Mouse (Mus musculus) liver, embryonic 11.5 days (tissue): ENCODE results near the gene Gk5. TPM values are rescaled to one million over a fixed set of nuclear protein-coding genes. Genes with fewer than 3 reads are reported as not detected.
"Not testable (repeated sequence)": the region's sequence is repeated elsewhere in the genome, so short reads cannot be mapped to it uniquely, and the experiment has no call there.

Source experiments
- ATAC-seq: fragments of 200-750 bp; cut with Nextera tagmentation; replicated peaks from 2 replicates; pipeline ENCODE4 v1.8.0; 2017; ENCODE audit warnings: moderate number of reproducible peaks, mild to moderate bottlenecking, moderate TSS enrichment, moderate library complexity; ENCODE audit not compliant: low FRiP score
- DNase-seq: peaks from one replicate; pipeline ENCODE4 v3.0.0-alpha.2; 2017; ENCODE audit warnings: low spot score
- H3K27ac ChIP-seq: fragments of 300-500 bp; sonication (generic); 2 replicates; pipeline ENCODE4 v1.5.1; 2014; ENCODE audit warnings: mild to moderate bottlenecking, low read depth, low read length, control low read depth
- H3K27me3 ChIP-seq: fragments of 300-500 bp; sonication (generic); replicated peaks from 2 replicates; pipeline ENCODE4 v1.6.1; 2014; ENCODE audit warnings: low read length, mixed read lengths; ENCODE audit not compliant: control insufficient read depth, insufficient read depth
- H3K36me3 ChIP-seq: fragments of 300-500 bp; sonication (generic); 2 replicates; pipeline ENCODE4 v1.6.1; 2014; ENCODE audit warnings: mild to moderate bottlenecking, low read length, moderate library complexity, mixed read lengths; ENCODE audit not compliant: control insufficient read depth, insufficient read depth
- H3K4me1 ChIP-seq: fragments of 300-500 bp; sonication (generic); replicated peaks from 2 replicates; pipeline ENCODE4 v1.6.1; 2014; ENCODE audit warnings: low read length, mixed read lengths; ENCODE audit not compliant: control insufficient read depth, insufficient read depth
- H3K4me2 ChIP-seq: fragments of 300-500 bp; sonication (generic); 2 replicates; pipeline ENCODE4 v1.6.1; 2014; ENCODE audit warnings: mild to moderate bottlenecking, control low read depth, moderate library complexity
- H3K4me3 ChIP-seq: fragments of 300-500 bp; sonication (generic); 2 replicates; pipeline ENCODE4 v1.5.1; 2014; ENCODE audit warnings: low read depth, low read length, control low read depth
- H3K9ac ChIP-seq: fragments of 300-500 bp; sonication (generic); 2 replicates; pipeline ENCODE4 v1.6.1; 2014; ENCODE audit warnings: low read depth, low read length, control low read depth
- H3K9me3 ChIP-seq: fragments of 300-500 bp; sonication (generic); 2 replicates; pipeline ENCODE4 v1.6.1; 2016; ENCODE audit warnings: low read length, inconsistent platforms, mixed read lengths; ENCODE audit not compliant: control insufficient read depth
- WGBS: fragments of 180-500 bp; shearing (Covaris S2); extraction: QIAGEN DNeasy Blood & Tissue Kit; methylation state at CpG from one replicate; pipeline ENCODE4 v1.1.7; 2014; 5-methylcytosine and 5-hydroxymethylcytosine counted together
- polyA plus RNA-seq: library from polyadenylated mRNA; unstranded; fragments of >200 nt; fragmentation: Nextera tagmentation; extraction: Ambion mirVana; gene quantifications from 2 replicates; pipeline ENCODE4 v1.2.1, GENCODE M21; 2014

The Gk5 gene
- polyA plus RNA-seq, 1 experiment from 2014 or later, result 3.1 TPM

DNA sequence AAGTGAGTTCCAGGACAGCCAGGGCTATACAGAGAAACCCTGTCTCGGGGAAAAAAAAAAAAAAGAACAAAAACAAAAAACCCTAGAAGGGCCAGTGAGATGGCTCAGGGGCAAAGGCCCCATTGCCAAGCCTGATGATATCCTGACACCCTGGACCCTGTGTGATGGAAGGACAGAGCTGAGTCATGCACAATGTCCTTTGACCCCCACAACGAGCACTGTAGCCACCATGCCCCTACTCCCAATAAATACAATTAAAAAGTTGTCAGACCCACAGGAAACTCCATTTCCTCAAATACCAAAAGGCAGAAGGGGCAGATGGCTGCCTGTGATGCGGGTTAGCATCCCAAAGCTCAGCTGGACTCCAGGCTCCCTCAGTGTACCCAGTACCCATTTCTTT is 39.9 kb downstream of the Gk5 start:
- 69% methylated on average over 3 of the region's 3 CpGs for WGBS
- Histone ChIP-seq H3K4me2 (no peak overlapping the region), H3K4me3 (no peak overlapping the region), H3K36me3 (no peaks in the 10 kb centered on the region), H3K27me3 (no peaks in the 10 kb centered on the region), H3K9me3 (no peaks in the 10 kb centered on the region), H3K27ac (no peak overlapping the region), H3K4me1 (0 out of 2 replicates have a peak, but pooled peaks cover 2% of the 10 kb centered on the region), H3K9ac (no peak overlapping the region)
- DNase-seq (no peak), ATAC-seq (no peak)

DNA sequence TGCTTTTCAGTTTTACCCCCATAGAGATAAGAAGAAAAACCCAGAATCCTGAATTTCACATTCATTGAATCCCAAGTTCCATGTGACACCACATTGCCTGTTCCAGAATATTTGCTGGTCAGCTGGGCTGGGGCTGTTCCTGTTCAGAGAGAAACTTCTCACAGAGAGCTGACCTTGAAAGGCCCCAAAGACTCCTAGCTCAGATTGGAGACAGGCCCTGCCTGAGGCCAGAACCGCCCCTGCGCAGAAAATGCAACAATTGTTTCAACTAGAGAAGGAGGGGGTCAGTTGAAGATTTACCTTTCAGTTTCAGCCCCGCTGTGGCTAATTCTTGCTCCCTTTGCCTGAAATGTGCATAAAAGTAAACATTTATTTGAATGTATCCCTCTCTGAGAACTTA is 41.6 kb downstream of the Gk5 start:
- WGBS, result 77% methylated on average over 3 of the region's 3 CpGs
- no peak for DNase-seq

DNA sequence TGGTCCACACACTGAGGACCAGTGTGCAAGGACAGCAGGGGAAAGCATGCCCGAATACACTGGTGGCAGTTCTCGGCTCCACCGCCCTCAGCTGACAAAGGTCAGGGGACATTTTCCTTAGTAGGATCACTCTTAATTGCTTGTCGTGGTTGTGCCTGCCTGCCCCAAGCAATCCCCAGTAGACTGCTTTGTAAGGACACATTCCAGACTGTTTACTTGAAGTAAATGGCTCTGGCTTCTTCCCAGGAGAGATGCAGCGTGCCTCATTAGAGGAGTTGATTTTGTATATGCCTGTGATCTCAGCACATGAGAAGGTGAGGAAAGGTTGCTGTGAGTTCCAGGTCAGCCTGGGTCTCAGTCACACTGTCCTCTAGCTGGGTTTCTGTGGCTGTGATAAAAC is 43.3 kb downstream of the Gk5 start:
- WGBS, result 79% methylated on average over 5 of the region's 5 CpGs
- H3K9me3 ChIP-seq, result no peaks in the 10 kb centered on the region
- H3K27me3 ChIP-seq, result no peaks in the 10 kb centered on the region
- no peak overlapping the region for H3K27ac ChIP-seq
- H3K4me2 ChIP-seq, result no peak overlapping the region
- H3K4me1 ChIP-seq, result 0 out of 2 replicates have a peak, but pooled peaks cover 2% of the 10 kb centered on the region
- H3K9ac ChIP-seq, result no peak overlapping the region
- H3K4me3 ChIP-seq, result no peak overlapping the region
- DNase-seq (no peak), ATAC-seq (no peak)
- H3K36me3 ChIP-seq, result no peaks in the 10 kb centered on the region

More for the DNA sequence above, 41.6 kb downstream of the Gk5 start:
- Histone ChIP-seq H3K4me1 (0 out of 2 replicates have a peak, but pooled peaks cover 2% of the 10 kb centered on the region), H3K27ac (no peak overlapping the region), H3K4me2 (no peak overlapping the region), H3K9ac (no peak overlapping the region), H3K4me3 (no peak overlapping the region), H3K36me3 (no peaks in the 10 kb centered on the region), H3K27me3 (no peaks in the 10 kb centered on the region), H3K9me3 (no peaks in the 10 kb centered on the region)
- no peak for ATAC-seq

DNA sequence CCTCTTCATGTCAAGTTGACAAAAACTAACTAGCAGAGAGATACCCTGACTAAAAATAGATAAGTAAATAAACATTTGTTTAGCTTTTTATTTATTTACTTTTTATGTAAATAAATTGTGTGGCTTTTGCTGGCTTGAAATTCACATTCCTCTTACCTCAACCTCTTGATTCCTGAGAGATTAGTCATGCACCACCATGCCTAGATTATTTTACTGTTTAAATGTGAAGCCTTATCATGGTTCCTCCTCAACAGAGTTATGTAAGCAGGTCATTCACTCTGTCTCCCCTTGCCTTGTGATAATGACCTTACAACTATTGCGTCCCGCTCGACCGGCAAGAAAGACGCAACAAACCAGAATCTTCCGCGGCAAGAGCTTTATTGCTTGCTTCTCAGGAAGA is 44.3 kb downstream of the Gk5 start:
- H3K4me1 ChIP-seq, result no peaks in the 10 kb centered on the region
- H3K36me3 ChIP-seq, result no peaks in the 10 kb centered on the region
- no peaks in the 10 kb centered on the region for H3K27me3 ChIP-seq
- H3K4me3 ChIP-seq, result no peak overlapping the region
- ATAC-seq (no peak), DNase-seq (no peak)
- no peak overlapping the region for H3K27ac ChIP-seq
- H3K4me2 ChIP-seq, result no peak overlapping the region
- H3K9ac ChIP-seq, result no peak overlapping the region
- 99% methylated on average over 7 of the region's 7 CpGs for WGBS
- no peaks in the 10 kb centered on the region for H3K9me3 ChIP-seq

DNA sequence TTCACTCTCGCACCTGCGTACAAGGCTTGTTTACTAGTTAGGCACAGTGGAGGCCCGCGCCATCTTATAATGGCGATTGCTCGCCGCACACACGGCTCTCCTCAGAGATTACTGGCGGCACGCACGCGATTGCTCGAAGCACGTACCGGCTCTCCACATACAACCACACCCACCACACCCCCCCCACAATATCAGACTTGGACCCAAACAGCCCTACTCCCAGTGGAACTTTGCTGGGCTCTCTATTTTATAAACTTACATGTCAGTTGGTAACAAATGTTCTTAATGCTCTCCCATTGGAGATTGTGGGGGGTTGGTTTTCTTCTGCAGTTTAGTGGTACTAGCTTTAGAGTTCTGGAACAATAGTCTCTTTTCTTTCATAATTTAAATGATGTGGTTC is 44.8 kb downstream of the Gk5 start:
- WGBS, result 94% methylated on average over 13 of the region's 15 CpGs
- H3K27me3 ChIP-seq, ATAC-seq: not testable (repeated sequence)

DNA sequence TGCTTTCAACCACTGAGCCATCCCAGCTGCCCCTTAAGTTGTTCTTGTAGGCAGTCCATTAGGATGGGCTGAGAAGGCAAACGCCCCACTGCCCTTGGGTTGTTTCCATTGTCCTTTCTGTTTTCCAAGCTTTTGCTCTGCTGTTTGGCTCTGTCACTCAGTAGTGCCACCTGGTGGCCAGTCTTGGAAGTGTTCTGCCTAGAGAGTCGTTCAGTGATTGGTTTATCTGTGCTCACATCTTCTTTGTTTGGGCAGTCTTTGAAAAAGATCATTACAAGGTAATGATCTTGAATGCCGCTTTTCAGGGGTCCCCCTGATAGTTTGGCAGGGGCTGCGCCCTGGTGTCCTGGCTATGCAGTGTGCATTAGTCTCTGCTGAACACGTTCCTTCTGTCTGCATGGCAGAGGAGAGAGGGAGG is 48.0 kb downstream of the Gk5 start:
- Histone ChIP-seq H3K4me1 (no peaks in the 10 kb centered on the region), H3K27ac (no peak overlapping the region), H3K4me3 (no peak overlapping the region), H3K9ac (no peak overlapping the region), H3K4me2 (no peak overlapping the region), H3K9me3 (no peaks in the 10 kb centered on the region), H3K36me3 (no peaks in the 10 kb centered on the region), H3K27me3 (no peaks in the 10 kb centered on the region)
- DNase-seq, result peak; percentile 58
- WGBS, result 35% methylated on average over 5 of the region's 5 CpGs
- ATAC-seq, result no peak

More for the DNA sequence above, 44.8 kb downstream of the Gk5 start:
- not testable (repeated sequence) for H3K4me2 ChIP-seq, H3K9ac ChIP-seq, DNase-seq, H3K9me3 ChIP-seq, H3K27ac ChIP-seq, H3K36me3 ChIP-seq, H3K4me3 ChIP-seq, H3K4me1 ChIP-seq

DNA sequence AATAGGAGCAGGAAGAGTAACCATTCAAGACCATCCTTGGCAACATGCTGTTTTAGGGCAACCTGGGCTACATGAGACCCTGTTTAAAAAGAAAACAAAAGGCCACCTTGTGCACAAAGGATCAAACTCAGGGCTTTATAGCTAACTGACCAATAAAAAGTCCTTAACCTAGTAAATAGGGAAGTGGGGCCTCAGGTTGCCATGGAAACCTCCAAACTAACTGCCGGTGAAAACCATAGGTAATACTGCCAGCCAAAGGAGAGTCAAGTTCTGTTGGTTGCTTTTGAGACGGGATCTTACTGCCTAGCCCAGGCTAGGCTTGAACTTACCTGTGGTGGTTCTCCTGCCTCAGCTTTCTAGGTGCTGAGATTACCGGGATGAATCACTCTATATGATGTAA is 51.4 kb downstream of the Gk5 start:
- 71% methylated on average over 3 of the region's 3 CpGs for WGBS
- ATAC-seq, result no peak
- DNase-seq, result no peak

DNA sequence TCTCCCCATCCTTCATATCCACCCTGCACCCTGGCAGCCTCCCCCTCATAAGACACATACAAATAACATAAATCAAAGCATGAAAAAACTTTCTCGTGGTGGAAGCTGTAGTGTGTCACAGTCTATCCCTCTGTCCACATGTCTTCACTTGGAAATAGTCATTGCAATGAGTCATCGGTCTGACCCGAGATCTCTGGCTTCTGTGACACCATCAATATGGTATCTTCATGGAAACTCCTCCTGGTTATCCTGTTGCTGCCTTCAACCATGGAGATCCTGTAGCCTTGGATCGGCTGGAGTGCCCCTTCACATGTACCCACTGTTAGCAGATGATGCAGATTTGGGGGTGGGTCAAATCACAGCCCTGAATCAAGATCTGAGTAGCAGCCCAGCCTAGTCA is 65.7 kb downstream of the Gk5 start:
- 75% methylated on average over 4 of the region's 4 CpGs for WGBS
- Histone ChIP-seq H3K27me3 (no peaks in the 10 kb centered on the region), H3K4me3 (no peak overlapping the region), H3K27ac (no peak overlapping the region), H3K4me1 (no peaks in the 10 kb centered on the region), H3K9me3 (no peaks in the 10 kb centered on the region), H3K36me3 (no peaks in the 10 kb centered on the region), H3K9ac (no peak overlapping the region), H3K4me2 (no peak overlapping the region)
- ATAC-seq (no peak), DNase-seq (no peak)

More for the DNA sequence above, 51.4 kb downstream of the Gk5 start:
- Histone ChIP-seq H3K4me2 (no peak overlapping the region), H3K4me3 (no peak overlapping the region), H3K9me3 (no peaks in the 10 kb centered on the region), H3K4me1 (no peaks in the 10 kb centered on the region), H3K27me3 (no peaks in the 10 kb centered on the region), H3K36me3 (no peaks in the 10 kb centered on the region), H3K27ac (no peak overlapping the region), H3K9ac (no peak overlapping the region)

DNA sequence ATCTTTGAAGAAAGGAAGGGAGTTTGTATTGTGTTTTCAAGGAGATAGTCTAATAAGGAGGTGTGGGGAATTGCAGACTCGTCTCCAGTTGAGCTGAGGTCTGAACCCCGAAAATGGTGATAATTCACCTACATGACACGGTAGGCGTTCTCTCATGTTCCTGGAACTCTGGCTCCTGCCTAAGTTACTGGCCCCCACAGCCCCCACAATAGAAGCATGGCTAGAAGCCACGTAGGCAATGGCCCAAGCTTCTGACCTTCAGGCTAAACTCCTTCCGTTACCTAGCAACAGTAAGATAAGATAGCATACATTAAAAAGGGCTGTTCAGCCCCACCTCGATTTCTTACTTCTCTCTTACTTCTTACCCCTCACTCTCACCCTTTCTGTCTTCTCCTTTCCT is 67.5 kb downstream of the Gk5 start:
- ATAC-seq (no peak), DNase-seq (no peak)
- no peaks in the 10 kb centered on the region for H3K9me3 ChIP-seq

More for the DNA sequence above, 67.5 kb downstream of the Gk5 start:
- no peaks in the 10 kb centered on the region for H3K4me1 ChIP-seq
- H3K27ac ChIP-seq, result no peak overlapping the region
- H3K27me3 ChIP-seq, result no peaks in the 10 kb centered on the region
- no peaks in the 10 kb centered on the region for H3K36me3 ChIP-seq
- H3K4me2 ChIP-seq, result no peak overlapping the region
- no peak overlapping the region for H3K4me3 ChIP-seq
- no peak overlapping the region for H3K9ac ChIP-seq
- 54% methylated on average over 7 of the region's 7 CpGs for WGBS
